Mouse (Mus musculus) ZHBTc4 (cell line): Measurements from ENCODE around the gene Eci2.
"Not testable (repeated sequence)": the region's sequence is repeated elsewhere in the genome, so short reads cannot be mapped to it uniquely, and the experiment has no call there.

Source experiments
- DNase-seq: peaks from one replicate; pipeline ENCODE4 v3.0.0-alpha.2; 2011; ENCODE audit warnings: low read depth, low spot score

The Eci2 gene

GRCm38 (mm10) chr13:35026879-35027278 is at the start of gene Eci2:
TSS of gene Eci2 (minus strand) at chr13:35027096.
- DNase-seq, result peak; percentile 80

- DNase-seq, result peak; percentile 20
These were observed 48.0 kb upstream of the Eci2 start for GRCm38 (mm10) chr13:35074862-35075261.

- no peak for DNase-seq
These were observed 43.9 kb upstream of the Eci2 start for GRCm38 (mm10) chr13:35070485-35071472.

- no peak for DNase-seq
These were observed 40.2 kb upstream of the Eci2 start for GRCm38 (mm10) chr13:35067084-35067483.

GRCm38 (mm10) chr13:35066033-35066432 is 39.1 kb upstream of the Eci2 start:
- DNase-seq, result no peak

- no peak for DNase-seq
These were observed 37.5 kb upstream of the Eci2 start for GRCm38 (mm10) chr13:35064381-35064780.

- DNase-seq, result peak; percentile 46
These were observed 31.2 kb upstream of the Eci2 start for GRCm38 (mm10) chr13:35058145-35058544.

- no peak for DNase-seq
These were observed 9.6 kb upstream of the Eci2 start for GRCm38 (mm10) chr13:35036486-35036885.

GRCm38 (mm10) chr13:35035731-35036130 is 8.8 kb upstream of the Eci2 start:
- peak; percentile 6 for DNase-seq

- no peak for DNase-seq
These were observed 6.7 kb upstream of the Eci2 start for GRCm38 (mm10) chr13:35033571-35033970.

GRCm38 (mm10) chr13:35031684-35032082 is 4.8 kb upstream of the Eci2 start:
- DNase-seq, result peak; percentile 16

GRCm38 (mm10) chr13:35030979-35031683 is 4.2 kb upstream of the Eci2 start:
- no peak for DNase-seq

GRCm38 (mm10) chr13:35028365-35028764 is 1.5 kb upstream of the Eci2 start:
- no peak for DNase-seq

- DNase-seq, result not testable (repeated sequence)
These were observed 3.5 kb downstream of the Eci2 start for GRCm38 (mm10) chr13:35023401-35023800.

GRCm38 (mm10) chr13:35020383-35020782 is 6.5 kb downstream of the Eci2 start:
- DNase-seq, result no peak

GRCm38 (mm10) chr13:35018866-35019536 is 7.9 kb downstream of the Eci2 start:
- DNase-seq, result no peak

- DNase-seq, result no peak
These were observed 9.5 kb downstream of the Eci2 start for GRCm38 (mm10) chr13:35017392-35017791.

- no peak for DNase-seq
These were observed 10.8 kb downstream of the Eci2 start for GRCm38 (mm10) chr13:35016067-35016466.

- no peak for DNase-seq
These were observed 31.0 kb downstream of the Eci2 start for GRCm38 (mm10) chr13:34995925-34996324.

GRCm38 (mm10) chr13:34993983-34994811 is 32.7 kb downstream of the Eci2 start:
- peak; percentile 98 for DNase-seq

- no peak for DNase-seq
These were observed 33.3 kb downstream of the Eci2 start for GRCm38 (mm10) chr13:34993595-34993982.
